Mouse (Mus musculus) large intestine, adult 2 months (tissue): Measurements from ENCODE around the gene Lrp2bp. TPM values are rescaled to one million over a fixed set of nuclear protein-coding genes. Genes with fewer than 3 reads are reported as not detected.

Experiments used
- DNase-seq: peaks from one replicate; pipeline ENCODE4 v3.0.0-alpha.2; 2012; ENCODE audit warnings: low read depth, low spot score
- WGBS: fragments of 180-500 bp; shearing (Covaris S2); methylation state at CpG from one replicate; pipeline ENCODE4 v1.1.7; 2018; 5-methylcytosine and 5-hydroxymethylcytosine counted together
- polyA plus RNA-seq: library from polyadenylated mRNA; depleted of rRNA; stranded (reverse); fragments of >200 nt; gene quantifications from 2 replicates; pipeline ENCODE4 v1.2.3, GENCODE M21; 2012; rRNA removed

The Lrp2bp gene
- polyA plus RNA-seq, 1 experiment: 0.05 TPM

GRCm38 (mm10) chr8:46022203-46022602 lies 23.1 kb downstream of the Lrp2bp start:
- DNase-seq: no peak
- WGBS: 84% methylated on average over 9 of the region's 9 CpGs

- DNase-seq: no peak
- WGBS: 91% methylated on average over 9 of the region's 9 CpGs
These were observed 23.7 kb downstream of the Lrp2bp start for GRCm38 (mm10) chr8:46022758-46023157.

GRCm38 (mm10) chr8:46024392-46024791 lies 25.3 kb downstream of the Lrp2bp start:
- DNase-seq: no peak
- 59% methylated on average over 4 of the region's 4 CpGs for WGBS

- WGBS: 77% methylated on average over 11 of the region's 11 CpGs
- no peak for DNase-seq
These were observed 37.1 kb downstream of the Lrp2bp start for GRCm38 (mm10) chr8:46036217-46036616.

GRCm38 (mm10) chr8:46039666-46040065 lies 40.6 kb downstream of the Lrp2bp start:
- no peak for DNase-seq
- 43% methylated on average over 1 of the region's 1 CpGs for WGBS

- 90% methylated on average over 13 of the region's 13 CpGs for WGBS
These were observed 41.2 kb downstream of the Lrp2bp start for GRCm38 (mm10) chr8:46040260-46040659.

GRCm38 (mm10) chr8:46072798-46073197 lies 73.7 kb downstream of the Lrp2bp start:
- WGBS: 92% methylated on average over 5 of the region's 5 CpGs
- DNase-seq: no peak

More at GRCm38 (mm10) chr8:46040260-46040659, 41.2 kb downstream of the Lrp2bp start:
- DNase-seq: no peak

GRCm38 (mm10) chr8:46073540-46074140 lies 74.5 kb downstream of the Lrp2bp start:
- DNase-seq: no peak

GRCm38 (mm10) chr8:46075223-46075622 lies 76.1 kb downstream of the Lrp2bp start:
- 94% methylated on average over 5 of the region's 5 CpGs for WGBS
- no peak for DNase-seq

More at GRCm38 (mm10) chr8:46073540-46074140, 74.5 kb downstream of the Lrp2bp start:
- 71% methylated on average over 2 of the region's 2 CpGs for WGBS

GRCm38 (mm10) chr8:46078866-46079265 lies 79.8 kb downstream of the Lrp2bp start:
- 81% methylated on average over 6 of the region's 6 CpGs for WGBS
- DNase-seq: no peak

Other genes starting within 250 kb of the Lrp2bp start
- 79.4 and 87.4 TPM in 2 replicates for gene Pdlim3, start 113.8 kb upstream of the Lrp2bp start, polyA plus RNA-seq
- gene Ccdc110, start 64.7 kb upstream of the Lrp2bp start, polyA plus RNA-seq: 0.05 TPM in 1 of 2 replicates, not detected in the other
- gene 1700029J07Rik, start 24.1 kb upstream of the Lrp2bp start, polyA plus RNA-seq: 0.14 and 0.16 TPM in 2 replicates
- gene Ufsp2, start 23.8 kb upstream of the Lrp2bp start, polyA plus RNA-seq: 17.7 and 20.5 TPM in 2 replicates
- gene Ankrd37, start 6.4 kb downstream of the Lrp2bp start, polyA plus RNA-seq: 6.0 and 8.6 TPM in 2 replicates
- gene Cfap97, start 152.5 kb downstream of the Lrp2bp start, polyA plus RNA-seq: 2.9 and 4.3 TPM in 2 replicates
- gene Snx25, start 152.9 kb downstream of the Lrp2bp start, polyA plus RNA-seq: 6.8 and 11.7 TPM in 2 replicates
- 99.2 and 105 TPM in 2 replicates for gene Slc25a4, start 212.0 kb downstream of the Lrp2bp start, polyA plus RNA-seq